Mouse (Mus musculus) limb, embryonic 13.5 days (tissue): ENCODE results near the gene Scd1. TPM values are rescaled to one million over a fixed set of nuclear protein-coding genes. Genes with fewer than 3 reads are reported as not detected.

Source experiments
- ATAC-seq: fragments of 200-750 bp; cut with Nextera tagmentation; 2 replicates; pipeline ENCODE4 v1.8.0; 2017; ENCODE audit warnings: low read depth, moderate number of reproducible peaks, moderate TSS enrichment; ENCODE audit not compliant: low FRiP score
- H3K27ac ChIP-seq: fragments of 300-500 bp; sonication (generic); 2 replicates; pipeline ENCODE4 v1.5.1; 2015; ENCODE audit warnings: inconsistent platforms, mild to moderate bottlenecking, moderate library complexity
- H3K27me3 ChIP-seq: fragments of 300-500 bp; sonication (generic); 2 replicates; pipeline ENCODE4 v1.6.1; 2015; ENCODE audit warnings: mild to moderate bottlenecking, inconsistent platforms
- H3K36me3 ChIP-seq: fragments of 300-500 bp; sonication (generic); 2 replicates; pipeline ENCODE4 v1.6.1; 2015; ENCODE audit warnings: inconsistent platforms, mild to moderate bottlenecking, moderate library complexity
- H3K4me1 ChIP-seq: fragments of 300-500 bp; sonication (generic); 2 replicates; pipeline ENCODE4 v1.6.1; 2015; ENCODE audit warnings: inconsistent platforms
- H3K4me2 ChIP-seq: fragments of 300-500 bp; sonication (generic); replicated peaks from 2 replicates; pipeline ENCODE4 v1.6.1; 2015; ENCODE audit warnings: inconsistent platforms, mild to moderate bottlenecking, moderate library complexity
- H3K4me3 ChIP-seq: fragments of 300-500 bp; sonication (generic); 2 replicates; pipeline ENCODE4 v1.5.1; 2015; ENCODE audit warnings: moderate library complexity, mild to moderate bottlenecking, inconsistent platforms
- H3K9ac ChIP-seq: fragments of 300-500 bp; sonication (generic); 2 replicates; pipeline ENCODE4 v1.6.1; 2015; ENCODE audit warnings: mild to moderate bottlenecking, inconsistent platforms
- H3K9me3 ChIP-seq: fragments of 300-500 bp; sonication (generic); 2 replicates; pipeline ENCODE4 v1.6.1; 2016; ENCODE audit warnings: inconsistent platforms
- whole genome bisulfite sequencing: fragments of 180-500 bp; shearing (Covaris S2); methylation state at CpG from one replicate; pipeline ENCODE4 v1.1.7; 2015; 5-methylcytosine and 5-hydroxymethylcytosine counted together
- polyA plus RNA-seq: library from polyadenylated mRNA; unstranded; fragments of >200 nt; fragmentation: Nextera tagmentation; extraction: Ambion mirVana; gene quantifications from 2 replicates; pipeline ENCODE4 v1.2.1, GENCODE M21; 2015

Scd1 gene
- polyA plus RNA-seq: 8.0 and 8.4 TPM in 2 replicates

DNA sequence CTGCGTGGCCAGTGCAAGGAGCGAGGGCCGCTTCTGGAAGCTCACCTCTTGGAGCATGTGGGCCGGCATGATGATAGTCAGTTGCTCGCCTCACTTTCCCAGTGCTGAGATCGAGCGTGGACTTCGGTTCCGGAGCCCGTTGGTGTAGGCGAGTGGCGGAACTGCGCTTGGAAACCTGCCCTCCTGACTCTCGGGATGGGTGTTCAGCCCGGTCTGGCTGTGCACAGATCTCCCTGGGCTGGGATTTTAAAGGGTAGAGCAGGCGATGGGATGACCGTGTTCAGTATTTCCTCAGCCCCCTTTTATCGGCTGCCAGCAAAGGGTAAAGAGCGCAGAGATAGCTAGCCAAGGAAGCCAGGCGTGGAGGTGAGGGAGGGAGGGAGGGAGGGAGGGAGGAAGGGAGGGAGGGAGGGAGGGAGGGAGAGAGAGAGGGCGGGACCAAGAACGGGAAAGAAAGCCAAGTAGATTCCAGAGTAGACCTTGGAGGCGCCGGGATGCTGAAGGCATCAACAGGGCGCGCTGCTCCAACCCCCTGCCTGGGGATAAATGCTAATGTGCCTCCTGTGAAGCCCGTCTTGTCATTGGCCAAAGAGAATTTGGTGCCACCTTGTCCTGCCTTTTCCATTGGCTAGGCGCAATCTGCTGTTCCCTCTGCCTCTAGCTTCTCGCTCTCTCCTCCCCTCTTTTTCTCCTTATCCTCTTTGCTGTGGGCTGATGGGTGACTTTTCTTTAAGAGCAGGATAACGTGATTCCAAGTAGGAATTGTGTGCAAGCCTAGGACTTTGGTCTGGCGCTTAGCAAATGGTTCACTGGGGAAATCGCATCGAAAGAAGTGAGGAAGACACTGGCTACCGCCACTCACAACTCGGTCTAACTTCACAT, at the start of gene Scd1:
Gene Scd1, minus strand, starts transcription at position 539 of the 882 bp plus-strand sequence.
- WGBS: under 1% methylated on average over 33 of the region's 35 CpGs
- Histone ChIP-seq H3K27ac (peak within 1 kb of the TSS; percentile 81), H3K36me3 (peaks cover 5% of the 10 kb centered on the region), H3K4me3 (peak within 1 kb of the TSS; percentile 59), H3K27me3 (no peaks in the 10 kb centered on the region), H3K4me2 (peak within 1 kb of the TSS; percentile 90), H3K9ac (peak within 1 kb of the TSS; percentile 73), H3K9me3 (no peaks in the 10 kb centered on the region), H3K4me1 (peaks cover 18% of the 10 kb centered on the region)
- ATAC-seq: peak; percentile 90

DNA sequence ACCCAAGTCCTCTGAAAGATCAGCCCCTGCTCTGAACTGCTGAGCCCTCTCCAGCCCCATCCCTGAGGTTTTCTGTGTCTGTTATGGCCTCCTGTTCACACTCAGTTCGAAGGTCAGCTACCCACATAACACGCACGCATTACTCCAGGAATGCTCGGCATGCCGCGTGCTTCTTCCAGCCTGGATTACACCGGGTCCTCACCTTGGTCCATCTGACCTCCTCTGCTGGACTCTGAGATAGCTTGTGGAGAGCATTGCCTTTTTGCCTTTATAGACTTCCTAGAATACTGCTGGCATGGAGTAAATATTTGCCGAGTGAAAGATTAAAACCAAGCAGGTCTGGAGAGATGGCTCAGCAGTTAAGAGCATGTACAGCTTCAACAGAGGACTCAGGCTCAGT, 47.7 kb upstream of the Scd1 start:
- peaks cover 3% of the 10 kb centered on the region; the same call in 1 of the 2 replicates for H3K4me1 ChIP-seq
- no peak overlapping the region for H3K4me3 ChIP-seq
- H3K27me3 ChIP-seq: peaks cover 4% of the 10 kb centered on the region; the same call in 1 of the 2 replicates
- no peak overlapping the region for H3K27ac ChIP-seq
- no peaks in the 10 kb centered on the region for H3K36me3 ChIP-seq
- H3K9me3 ChIP-seq: no peaks in the 10 kb centered on the region
- no peak overlapping the region for H3K4me2 ChIP-seq
- WGBS: 82% methylated on average over 8 of the region's 8 CpGs
- ATAC-seq: no peak
- no peak overlapping the region for H3K9ac ChIP-seq

DNA sequence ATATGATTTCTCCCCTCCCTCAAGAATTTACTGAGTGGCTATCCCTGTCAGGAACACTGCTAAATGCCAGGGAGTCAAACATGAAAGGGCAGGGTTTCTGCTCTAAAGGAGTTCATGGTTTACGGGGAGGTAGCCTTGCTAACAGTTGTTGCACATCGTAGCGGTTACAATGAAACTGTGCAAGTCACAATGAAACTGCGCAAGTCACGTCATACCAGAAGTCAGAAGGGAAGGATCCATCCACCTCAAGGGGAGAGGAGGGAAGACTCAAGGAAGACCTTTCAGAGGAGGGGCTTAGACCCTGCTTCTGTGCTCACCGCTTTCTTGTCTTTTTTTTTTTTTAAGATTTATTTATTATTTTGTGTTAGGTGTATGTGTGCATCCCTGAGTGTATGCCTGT, 47.2 kb upstream of the Scd1 start:
- Histone ChIP-seq H3K27me3 (peaks cover 2% of the 10 kb centered on the region; the same call in 1 of the 2 replicates), H3K4me1 (peaks cover 3% of the 10 kb centered on the region; the same call in 1 of the 2 replicates), H3K9me3 (no peaks in the 10 kb centered on the region), H3K9ac (no peak overlapping the region), H3K27ac (no peak overlapping the region), H3K36me3 (no peaks in the 10 kb centered on the region), H3K4me3 (no peak overlapping the region), H3K4me2 (no peak overlapping the region)
- ATAC-seq: no peak
- WGBS: 79% methylated on average over 6 of the region's 6 CpGs

DNA sequence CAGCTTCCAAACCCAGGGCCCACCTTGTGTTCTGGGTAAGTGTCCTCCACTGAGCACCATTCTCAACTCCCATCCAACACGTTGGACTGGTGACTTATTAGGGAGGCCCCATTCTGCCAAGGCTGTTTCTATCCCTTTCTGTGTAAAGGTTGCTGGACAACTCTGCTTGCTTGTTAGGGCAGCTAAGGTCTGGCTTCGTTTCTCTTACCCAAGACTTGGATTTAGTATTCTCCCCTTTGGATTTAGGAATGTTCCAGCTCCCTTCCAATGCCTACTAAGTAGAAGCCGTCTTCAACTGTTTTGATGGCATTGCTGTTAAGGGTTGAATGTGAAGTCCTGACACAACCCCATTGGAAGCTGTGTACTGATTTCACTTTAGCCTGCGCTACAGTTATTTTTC, 40.2 kb upstream of the Scd1 start:
- no peak overlapping the region for H3K27ac ChIP-seq
- H3K4me2 ChIP-seq: no peak overlapping the region
- 72% methylated on average over 4 of the region's 4 CpGs for WGBS
- no peaks in the 10 kb centered on the region for H3K4me1 ChIP-seq
- no peaks in the 10 kb centered on the region for H3K36me3 ChIP-seq
- no peaks in the 10 kb centered on the region for H3K27me3 ChIP-seq
- no peak for ATAC-seq
- H3K9me3 ChIP-seq: peaks cover 4% of the 10 kb centered on the region; the same call in 1 of the 2 replicates
- H3K9ac ChIP-seq: no peak overlapping the region
- H3K4me3 ChIP-seq: no peak overlapping the region

DNA sequence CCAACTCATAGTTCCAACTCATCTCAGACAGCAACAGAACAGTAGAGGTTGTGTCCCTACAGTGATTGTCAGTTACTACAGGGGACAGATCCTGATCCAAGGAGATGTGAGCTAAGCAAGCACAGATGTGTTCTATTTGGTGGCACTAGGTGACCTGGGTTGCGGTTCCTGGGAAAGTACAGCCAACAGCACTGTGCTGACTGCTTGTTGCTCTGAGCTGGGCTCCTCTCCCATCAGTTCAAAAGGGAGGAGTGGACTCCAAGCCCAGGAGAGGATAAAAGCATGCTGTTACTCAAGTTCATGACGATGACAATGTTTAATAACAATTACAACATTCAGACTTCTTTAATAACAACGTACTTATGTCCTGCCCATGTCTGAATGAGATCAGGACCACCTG, 38.1 kb upstream of the Scd1 start:
- Histone ChIP-seq H3K4me3 (no peak overlapping the region), H3K9ac (no peak overlapping the region), H3K36me3 (no peaks in the 10 kb centered on the region), H3K9me3 (peaks cover 4% of the 10 kb centered on the region; the same call in 1 of the 2 replicates), H3K27ac (no peak overlapping the region), H3K4me1 (no peaks in the 10 kb centered on the region), H3K4me2 (no peak overlapping the region), H3K27me3 (no peaks in the 10 kb centered on the region)
- ATAC-seq: no peak
- WGBS: 85% methylated on average over 3 of the region's 3 CpGs

DNA sequence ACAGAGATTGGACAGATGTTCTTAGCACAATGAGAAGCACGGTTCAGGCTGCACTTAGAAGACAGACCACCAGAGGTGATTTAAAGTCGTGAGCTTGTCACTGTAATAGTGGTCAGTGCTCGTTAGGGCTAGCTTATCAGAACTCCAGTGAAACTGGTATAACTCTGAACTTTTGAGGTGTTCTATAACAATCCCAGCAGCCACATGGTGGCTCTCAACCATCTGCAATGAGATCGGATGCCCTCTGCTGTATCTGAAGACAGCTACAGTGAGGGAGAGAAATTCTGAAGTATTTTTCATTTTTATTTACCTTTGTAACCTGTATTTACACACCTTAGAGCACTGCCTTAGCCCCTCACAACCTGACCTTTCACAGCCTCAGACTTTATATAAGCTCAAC, 31.6 kb upstream of the Scd1 start:
- WGBS: 23% methylated on average over 4 of the region's 4 CpGs
- Histone ChIP-seq H3K27ac (no peak overlapping the region), H3K9me3 (no peaks in the 10 kb centered on the region), H3K9ac (no peak overlapping the region), H3K4me1 (no peaks in the 10 kb centered on the region), H3K27me3 (no peaks in the 10 kb centered on the region), H3K36me3 (no peaks in the 10 kb centered on the region), H3K4me2 (no peak overlapping the region), H3K4me3 (no peak overlapping the region)
- ATAC-seq: no peak

DNA sequence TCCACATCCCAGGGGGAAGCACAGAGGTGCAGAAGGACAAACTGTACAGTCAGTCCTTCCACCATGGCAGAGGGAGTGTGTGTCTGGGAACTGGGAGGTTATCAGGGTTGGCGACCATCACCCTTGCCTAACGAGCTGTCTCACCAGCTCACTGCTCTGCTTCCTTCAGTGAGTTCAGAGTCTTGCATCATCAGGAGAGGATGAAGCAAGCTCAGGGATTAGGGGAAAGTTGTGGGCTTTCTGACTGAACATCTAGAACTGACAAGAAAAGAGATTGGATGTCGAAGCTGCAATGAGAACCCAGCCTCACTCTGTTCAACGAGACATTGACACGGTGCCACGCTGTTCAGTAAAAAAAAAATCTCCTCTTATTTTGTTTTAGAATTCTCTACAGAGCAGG, 30.3 kb upstream of the Scd1 start:
- ATAC-seq: no peak
- WGBS: 71% methylated on average over 6 of the region's 6 CpGs
- H3K4me2 ChIP-seq: no peak overlapping the region

DNA sequence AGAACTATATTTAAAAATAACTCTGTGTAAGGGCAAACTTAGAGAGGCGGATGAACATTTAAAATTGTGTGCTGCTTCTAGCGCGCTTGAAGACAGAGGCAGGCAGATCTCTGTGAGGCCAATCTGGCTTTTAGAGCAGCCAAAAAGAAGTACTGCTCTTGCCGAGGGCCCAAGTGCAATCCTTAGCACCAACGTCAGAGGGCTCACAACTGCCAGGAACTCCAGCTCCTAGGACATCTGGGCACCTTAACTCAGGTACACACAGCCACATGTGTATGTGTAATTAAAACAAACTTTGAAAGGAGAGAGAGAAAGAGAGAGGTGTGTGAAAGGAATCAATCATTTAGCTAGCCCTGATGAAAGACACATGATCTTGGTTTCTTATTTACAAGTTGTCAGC, 24.4 kb upstream of the Scd1 start:
- H3K4me2 ChIP-seq: no peak overlapping the region
- WGBS: 72% methylated on average over 5 of the region's 5 CpGs
- no peaks in the 10 kb centered on the region for H3K4me1 ChIP-seq
- no peaks in the 10 kb centered on the region for H3K27me3 ChIP-seq
- ATAC-seq: no peak
- H3K4me3 ChIP-seq: no peak overlapping the region
- no peak overlapping the region for H3K27ac ChIP-seq
- no peaks in the 10 kb centered on the region for H3K36me3 ChIP-seq
- H3K9me3 ChIP-seq: no peaks in the 10 kb centered on the region
- no peak overlapping the region for H3K9ac ChIP-seq

More for the DNA sequence above, 30.3 kb upstream of the Scd1 start:
- no peak overlapping the region for H3K4me3 ChIP-seq
- no peaks in the 10 kb centered on the region for H3K4me1 ChIP-seq
- no peaks in the 10 kb centered on the region for H3K9me3 ChIP-seq
- H3K27me3 ChIP-seq: no peaks in the 10 kb centered on the region
- H3K9ac ChIP-seq: no peak overlapping the region
- no peak overlapping the region for H3K27ac ChIP-seq
- H3K36me3 ChIP-seq: no peaks in the 10 kb centered on the region

DNA sequence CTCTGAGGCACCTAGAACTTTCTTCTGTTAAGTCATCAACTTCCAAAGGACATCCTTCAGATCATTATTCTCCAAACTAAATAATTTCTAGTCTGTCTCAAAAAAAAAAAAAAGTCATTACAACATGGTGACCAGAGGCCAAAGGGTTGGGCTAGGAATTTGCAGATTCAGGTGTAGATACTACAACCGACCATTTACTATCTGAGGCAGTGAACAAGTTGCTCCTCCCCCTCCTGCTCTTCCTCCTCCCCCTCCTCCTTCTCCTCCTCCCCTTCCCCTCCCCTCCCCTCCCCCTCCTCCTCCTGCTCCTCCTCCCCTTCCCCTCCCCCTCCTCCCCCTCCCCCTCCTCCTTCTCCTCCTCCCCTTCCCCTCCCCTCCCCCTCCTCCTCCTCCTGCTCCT, 20.0 kb upstream of the Scd1 start:
- no peak overlapping the region for H3K9ac ChIP-seq
- no peak overlapping the region for H3K4me3 ChIP-seq
- H3K9me3 ChIP-seq: no peaks in the 10 kb centered on the region
- ATAC-seq: no peak
- no peaks in the 10 kb centered on the region for H3K4me1 ChIP-seq
- WGBS: 80% methylated on average over 1 of the region's 1 CpGs
- no peak overlapping the region for H3K4me2 ChIP-seq
- H3K27me3 ChIP-seq: no peaks in the 10 kb centered on the region
- H3K27ac ChIP-seq: no peak overlapping the region
- no peaks in the 10 kb centered on the region for H3K36me3 ChIP-seq

DNA sequence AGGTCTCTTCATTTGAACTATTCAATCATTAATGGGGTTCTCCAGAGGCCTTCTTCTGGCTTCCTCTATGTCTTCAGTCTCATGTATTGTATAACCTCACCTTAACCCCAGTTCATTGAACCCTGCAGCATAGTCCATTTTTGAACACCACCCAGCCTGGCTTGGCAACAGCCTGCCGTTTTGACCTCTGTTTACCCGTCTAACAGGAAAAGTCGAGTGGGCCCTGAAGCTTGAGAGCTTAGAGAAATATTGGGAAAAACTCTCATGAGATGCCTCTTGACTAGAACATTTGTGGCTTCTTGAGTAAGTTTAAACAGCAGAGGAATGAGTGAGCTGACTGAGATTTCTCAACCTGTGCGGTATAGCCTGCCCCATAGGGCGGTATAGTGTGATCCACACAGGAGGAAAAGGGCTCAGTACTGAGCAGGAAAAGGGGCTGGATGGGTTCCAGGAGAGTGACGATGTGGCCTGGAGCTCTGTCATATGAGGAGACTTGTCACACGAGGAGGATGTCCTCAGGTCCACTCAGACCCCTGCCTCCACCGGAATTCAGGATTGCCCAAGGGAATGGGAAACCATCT, 14.5 kb upstream of the Scd1 start:
- Histone ChIP-seq H3K27ac (no peak overlapping the region), H3K9me3 (no peaks in the 10 kb centered on the region), H3K27me3 (no peaks in the 10 kb centered on the region), H3K36me3 (no peaks in the 10 kb centered on the region), H3K9ac (no peak overlapping the region), H3K4me1 (no peaks in the 10 kb centered on the region), H3K4me3 (no peak overlapping the region), H3K4me2 (no peak overlapping the region)
- WGBS: 69% methylated on average over 8 of the region's 8 CpGs
- ATAC-seq: no peak

DNA sequence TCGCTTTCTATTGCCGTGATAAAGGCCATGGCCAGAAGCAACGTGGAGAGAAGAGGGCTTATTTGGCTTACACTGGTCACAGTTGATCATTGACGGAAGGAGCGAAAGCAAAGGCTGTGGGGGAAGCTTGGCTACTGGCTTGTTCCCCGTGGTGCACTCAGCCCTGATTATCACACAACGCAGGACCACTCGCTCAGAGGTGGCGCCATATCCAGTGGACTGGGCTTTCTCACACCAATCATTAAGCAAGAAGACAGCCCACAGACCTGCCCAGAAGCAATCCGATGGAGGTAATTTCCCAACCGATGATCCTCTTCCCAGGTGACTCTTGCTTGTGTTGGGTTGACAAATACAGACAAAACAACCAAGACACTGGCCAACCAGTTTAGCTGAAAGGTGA, 11.9 kb upstream of the Scd1 start:
- Histone ChIP-seq H3K27me3 (no peaks in the 10 kb centered on the region), H3K4me3 (no peak overlapping the region), H3K36me3 (no peaks in the 10 kb centered on the region), H3K4me1 (no peaks in the 10 kb centered on the region), H3K4me2 (no peak overlapping the region), H3K9me3 (no peaks in the 10 kb centered on the region), H3K27ac (no peak overlapping the region), H3K9ac (no peak overlapping the region)
- WGBS: 56% methylated on average over 11 of the region's 11 CpGs
- ATAC-seq: no peak

DNA sequence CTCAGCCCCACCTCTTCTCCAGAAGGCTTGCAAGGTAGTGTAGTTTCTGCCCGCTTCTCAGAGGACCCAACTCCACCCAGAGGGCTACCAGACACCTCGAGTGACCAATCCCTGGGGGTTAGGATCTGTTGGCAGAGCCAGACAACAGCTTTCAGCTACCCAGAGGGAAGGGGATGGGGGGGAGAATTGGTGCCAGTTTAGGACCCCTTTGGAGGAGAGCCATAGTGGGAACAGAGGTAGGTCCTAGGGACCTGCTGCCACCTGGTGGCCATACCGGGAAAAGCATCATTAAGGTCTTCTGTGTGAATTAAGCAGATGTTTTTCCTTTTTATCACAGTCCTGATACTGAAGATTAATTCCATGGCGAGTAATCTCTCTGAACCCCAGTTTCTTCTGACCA, 11.3 kb upstream of the Scd1 start:
- no peaks in the 10 kb centered on the region for H3K27me3 ChIP-seq
- H3K36me3 ChIP-seq: no peaks in the 10 kb centered on the region
- 17% methylated on average over 4 of the region's 4 CpGs for WGBS
- H3K9ac ChIP-seq: no peak overlapping the region
- no peaks in the 10 kb centered on the region for H3K9me3 ChIP-seq
- ATAC-seq: no peak
- no peak overlapping the region for H3K27ac ChIP-seq
- H3K4me3 ChIP-seq: no peak overlapping the region
- H3K4me1 ChIP-seq: no peaks in the 10 kb centered on the region
- H3K4me2 ChIP-seq: no peak overlapping the region
